Mouse (Mus musculus) midbrain, embryonic 11.5 days (tissue): Measurements from ENCODE around the gene Cd22. TPM values are rescaled to one million over a fixed set of nuclear protein-coding genes. Genes with fewer than 3 reads are reported as not detected.

ENCODE experiments used
- ATAC-seq: fragments of 200-750 bp; cut with Nextera tagmentation; 2 replicates; pipeline ENCODE4 v1.8.0; 2017; ENCODE audit warnings: moderate TSS enrichment, moderate library complexity; ENCODE audit not compliant: low FRiP score
- DNase-seq: peaks from one replicate; pipeline ENCODE4 v3.0.0; 2015; ENCODE audit warnings: low spot score; ENCODE audit errors: missing footprints
- H3K27ac ChIP-seq: fragments of 300-500 bp; sonication (generic); 2 replicates; pipeline ENCODE4 v1.5.1; 2014; ENCODE audit warnings: low read depth, low read length
- H3K27me3 ChIP-seq: fragments of 300-500 bp; sonication (generic); 2 replicates; pipeline ENCODE4 v1.6.1; 2014; ENCODE audit warnings: mild to moderate bottlenecking, low read length, moderate library complexity, mixed read lengths; ENCODE audit not compliant: control insufficient read depth, insufficient read depth
- H3K36me3 ChIP-seq: fragments of 300-500 bp; sonication (generic); 2 replicates; pipeline ENCODE4 v1.6.1; 2014; ENCODE audit warnings: mild to moderate bottlenecking, low read length, moderate library complexity, mixed read lengths; ENCODE audit not compliant: control insufficient read depth, insufficient read depth
- H3K4me1 ChIP-seq: fragments of 300-500 bp; sonication (generic); 2 replicates; pipeline ENCODE4 v1.6.1; 2014; ENCODE audit warnings: low read length; ENCODE audit not compliant: control insufficient read depth, insufficient read depth
- H3K4me2 ChIP-seq: fragments of 300-500 bp; sonication (generic); 2 replicates; pipeline ENCODE4 v1.6.1; 2014; ENCODE audit warnings: mild to moderate bottlenecking, moderate library complexity
- H3K4me3 ChIP-seq: fragments of 300-500 bp; sonication (generic); 2 replicates; pipeline ENCODE4 v1.5.1; 2014; ENCODE audit warnings: low read depth, low read length
- H3K9ac ChIP-seq: fragments of 300-500 bp; sonication (generic); 2 replicates; pipeline ENCODE4 v1.6.1; 2014; ENCODE audit warnings: low read length
- H3K9me3 ChIP-seq: fragments of 300-500 bp; sonication (generic); 2 replicates; pipeline ENCODE4 v1.6.1; 2016; ENCODE audit warnings: low read length; ENCODE audit not compliant: control insufficient read depth
- WGBS: fragments of 180-500 bp; shearing (Covaris S2); extraction: QIAGEN DNeasy Blood & Tissue Kit; methylation state at CpG from one replicate; pipeline ENCODE4 v1.1.7; 2014; 5-methylcytosine and 5-hydroxymethylcytosine counted together
- polyA plus RNA-seq: library from polyadenylated mRNA; unstranded; fragments of >200 nt; fragmentation: Nextera tagmentation; extraction: Ambion mirVana; gene quantifications from 2 replicates; pipeline ENCODE4 v1.2.1, GENCODE M21; 2014

Gene Cd22
- polyA plus RNA-seq, 1 experiment from 2014 or later = not detected

DNA sequence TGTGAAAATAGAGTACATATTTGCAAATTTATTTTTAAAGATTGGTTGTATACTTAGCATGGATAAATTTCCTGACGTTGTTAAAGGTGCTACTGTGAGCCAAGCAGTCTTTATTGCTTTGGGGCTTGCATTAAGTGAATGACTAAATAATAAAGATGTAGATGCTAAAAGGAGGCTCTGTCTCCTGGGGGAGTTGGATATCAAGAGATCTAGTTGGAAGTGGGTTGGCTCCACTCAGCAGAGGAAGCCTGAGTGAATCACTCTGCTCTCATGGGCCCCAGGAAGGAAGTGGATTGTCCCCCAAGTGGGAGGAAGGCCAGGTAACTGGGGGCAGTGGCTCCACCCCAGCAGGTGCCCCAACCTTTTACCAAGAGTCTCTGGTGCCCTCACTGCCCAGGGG lies 22.4 kb downstream of the Cd22 start:
- 93% methylated on average over 1 of the region's 1 CpGs for WGBS
- no peaks in the 10 kb centered on the region for H3K36me3 ChIP-seq
- H3K4me3 ChIP-seq = no peak overlapping the region
- H3K4me1 ChIP-seq = no peaks in the 10 kb centered on the region
- no peak overlapping the region for H3K9ac ChIP-seq
- no peak overlapping the region for H3K4me2 ChIP-seq
- DNase-seq (no peak), ATAC-seq (no peak)
- no peaks in the 10 kb centered on the region for H3K9me3 ChIP-seq
- no peaks in the 10 kb centered on the region for H3K27me3 ChIP-seq
- no peak overlapping the region for H3K27ac ChIP-seq

DNA sequence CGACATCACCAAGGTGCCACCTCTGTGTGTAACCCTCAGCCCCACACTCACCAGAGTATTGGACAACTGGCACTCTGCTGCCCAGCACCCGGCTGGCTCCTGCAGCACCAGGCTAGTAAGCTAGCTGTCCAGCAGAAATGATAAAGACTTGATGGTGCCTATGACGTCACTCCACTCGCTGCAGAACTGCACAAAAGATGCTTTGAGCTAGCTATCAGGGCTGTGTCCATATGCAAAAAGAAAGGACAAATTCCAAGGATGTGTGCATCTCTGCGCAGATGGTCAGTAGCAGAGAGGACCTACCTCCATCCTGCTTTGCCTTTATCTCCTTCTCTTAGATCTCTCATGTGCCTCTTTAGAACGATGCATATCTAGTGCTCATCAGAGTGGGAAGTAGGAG lies 24.1 kb downstream of the Cd22 start, which contains the start of gene Ffar3:
Ffar3 (minus strand) TSS at position 101 of the 400 bp plus-strand sequence.
- no peak for ATAC-seq
- H3K9ac ChIP-seq = no peak within 1 kb of the TSS
- H3K9me3 ChIP-seq = no peaks in the 10 kb centered on the region
- H3K27me3 ChIP-seq = no peaks in the 10 kb centered on the region
- H3K36me3 ChIP-seq = no peaks in the 10 kb centered on the region
- no peak within 1 kb of the TSS for H3K4me2 ChIP-seq
- 86% methylated on average over 6 of the region's 6 CpGs for WGBS
- no peak within 1 kb of the TSS for H3K27ac ChIP-seq
- no peak for DNase-seq
- H3K4me3 ChIP-seq = no peak within 1 kb of the TSS
- H3K4me1 ChIP-seq = no peaks in the 10 kb centered on the region

DNA sequence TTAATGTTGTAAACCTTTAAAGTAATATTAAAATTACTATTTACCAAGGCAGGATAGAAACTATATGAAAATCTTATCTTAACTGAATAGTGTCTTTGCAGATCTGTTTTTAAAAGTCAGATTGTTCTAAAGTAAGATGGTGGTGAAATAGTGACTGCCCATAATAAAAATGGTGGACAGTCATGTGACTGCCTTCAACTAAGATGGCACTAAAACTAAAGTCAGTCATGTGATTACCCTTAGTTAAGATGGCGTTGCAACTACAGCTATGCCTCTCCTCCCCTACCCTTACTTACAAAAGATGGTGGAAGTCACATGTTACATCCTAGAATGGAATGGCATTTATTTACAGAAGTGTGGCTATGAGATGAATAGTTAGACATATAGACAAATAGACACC lies 28.7 kb downstream of the Cd22 start:
- H3K27me3 ChIP-seq = no peaks in the 10 kb centered on the region
- DNase-seq (no peak), ATAC-seq (no peak)
- H3K9ac ChIP-seq = no peak overlapping the region
- no peaks in the 10 kb centered on the region for H3K9me3 ChIP-seq
- WGBS = 80% methylated on average over 1 of the region's 1 CpGs
- no peak overlapping the region for H3K4me2 ChIP-seq
- H3K4me1 ChIP-seq = no peaks in the 10 kb centered on the region
- no peak overlapping the region for H3K4me3 ChIP-seq
- H3K27ac ChIP-seq = no peak overlapping the region
- H3K36me3 ChIP-seq = no peaks in the 10 kb centered on the region

GRCm38 (mm10) chr7:30847934-30848333 lies 32.2 kb downstream of the Cd22 start:
- ATAC-seq (no peak), DNase-seq (no peak)
- Histone ChIP-seq H3K27me3 (no peaks in the 10 kb centered on the region), H3K36me3 (no peaks in the 10 kb centered on the region), H3K9ac (no peak overlapping the region), H3K4me2 (no peak overlapping the region), H3K4me1 (0 out of 2 replicates have a peak, but pooled peaks cover 2% of the 10 kb centered on the region), H3K9me3 (no peaks in the 10 kb centered on the region), H3K27ac (no peak overlapping the region), H3K4me3 (no peak overlapping the region)
- 86% methylated on average over 6 of the region's 6 CpGs for WGBS

GRCm38 (mm10) chr7:30847386-30847785 lies 32.8 kb downstream of the Cd22 start:
- 86% methylated on average over 5 of the region's 5 CpGs for WGBS
- H3K36me3 ChIP-seq = no peaks in the 10 kb centered on the region
- H3K4me2 ChIP-seq = no peak overlapping the region
- H3K27ac ChIP-seq = no peak overlapping the region
- no peak overlapping the region for H3K9ac ChIP-seq
- H3K27me3 ChIP-seq = no peaks in the 10 kb centered on the region
- no peak overlapping the region for H3K4me3 ChIP-seq
- H3K9me3 ChIP-seq = no peaks in the 10 kb centered on the region
- ATAC-seq (no peak), DNase-seq (no peak)
- H3K4me1 ChIP-seq = 0 out of 2 replicates have a peak, but pooled peaks cover 2% of the 10 kb centered on the region

- no peaks in the 10 kb centered on the region for H3K9me3 ChIP-seq
- DNase-seq = no peak
- ATAC-seq = no peak
- H3K9ac ChIP-seq = no peak overlapping the region
- WGBS = 80% methylated on average over 2 of the region's 2 CpGs
- H3K4me1 ChIP-seq = 0 out of 2 replicates have a peak, but pooled peaks cover 2% of the 10 kb centered on the region
- no peaks in the 10 kb centered on the region for H3K27me3 ChIP-seq
- H3K4me2 ChIP-seq = no peak overlapping the region
- no peaks in the 10 kb centered on the region for H3K36me3 ChIP-seq
- no peak overlapping the region for H3K4me3 ChIP-seq
- no peak overlapping the region for H3K27ac ChIP-seq
Measured at GRCm38 (mm10) chr7:30846505-30847053, 33.6 kb downstream of the Cd22 start.

- H3K27me3 ChIP-seq = no peaks in the 10 kb centered on the region
- DNase-seq (no peak), ATAC-seq (no peak)
- H3K9me3 ChIP-seq = no peaks in the 10 kb centered on the region
- 0 out of 2 replicates have a peak, but pooled peaks cover 2% of the 10 kb centered on the region for H3K4me1 ChIP-seq
- no peak overlapping the region for H3K4me2 ChIP-seq
- no peak overlapping the region for H3K9ac ChIP-seq
- H3K27ac ChIP-seq = no peak overlapping the region
- H3K36me3 ChIP-seq = no peaks in the 10 kb centered on the region
- H3K4me3 ChIP-seq = no peak overlapping the region
- WGBS = 47% methylated on average over 7 of the region's 7 CpGs
Measured at GRCm38 (mm10) chr7:30844676-30845297, 35.4 kb downstream of the Cd22 start.

DNA sequence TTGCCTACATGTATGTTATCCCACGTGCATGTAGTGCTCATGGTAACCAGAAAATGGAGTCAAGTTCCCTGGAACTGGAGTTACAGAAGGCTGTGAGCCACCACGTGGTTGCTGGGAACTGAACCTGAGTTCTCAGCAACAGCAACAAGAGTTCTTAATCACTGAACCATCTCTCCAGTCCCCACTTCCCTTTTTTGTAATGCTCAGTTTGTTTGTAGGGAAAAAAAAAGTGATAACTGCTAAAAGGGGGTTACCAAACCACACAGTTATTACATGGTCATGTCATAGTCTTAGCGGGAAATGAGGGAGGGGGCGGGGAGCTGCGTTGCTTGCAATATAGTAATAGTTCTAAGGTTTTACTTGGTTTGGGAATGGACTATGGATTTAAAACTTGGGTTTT lies 38.0 kb downstream of the Cd22 start:
- H3K9me3 ChIP-seq = no peaks in the 10 kb centered on the region
- 0 out of 2 replicates have a peak, but pooled peaks cover 2% of the 10 kb centered on the region for H3K4me1 ChIP-seq
- H3K27me3 ChIP-seq = no peaks in the 10 kb centered on the region
- no peak overlapping the region for H3K9ac ChIP-seq
- 81% methylated on average over 5 of the region's 5 CpGs for WGBS
- no peaks in the 10 kb centered on the region for H3K36me3 ChIP-seq
- no peak overlapping the region for H3K4me2 ChIP-seq
- H3K27ac ChIP-seq = no peak overlapping the region
- ATAC-seq (no peak), DNase-seq (no peak)
- H3K4me3 ChIP-seq = no peak overlapping the region

DNA sequence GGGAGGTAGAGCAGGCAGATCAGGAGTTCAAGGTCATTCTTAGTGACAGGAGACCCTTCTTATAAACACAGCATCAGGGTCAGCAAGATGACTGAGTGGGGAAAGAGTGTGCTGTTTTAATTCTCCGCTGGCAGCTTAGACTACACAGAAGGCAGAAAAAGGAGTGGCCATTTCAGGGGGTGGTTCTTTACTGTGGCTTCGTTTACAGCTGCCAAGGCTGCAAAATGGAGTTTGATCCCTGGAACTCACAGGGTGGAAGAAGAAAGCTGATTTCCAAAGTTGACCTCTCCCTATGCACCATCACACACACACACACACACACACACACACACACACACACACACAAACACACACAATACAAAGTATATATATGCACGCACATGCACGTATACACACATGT lies 38.8 kb downstream of the Cd22 start:
- H3K4me1 ChIP-seq = 0 out of 2 replicates have a peak, but pooled peaks cover 2% of the 10 kb centered on the region
- 83% methylated on average over 4 of the region's 4 CpGs for WGBS
- H3K27me3 ChIP-seq = no peaks in the 10 kb centered on the region
- H3K4me2 ChIP-seq = no peak overlapping the region
- H3K9ac ChIP-seq = no peak overlapping the region
- DNase-seq (no peak), ATAC-seq (no peak)
- no peaks in the 10 kb centered on the region for H3K36me3 ChIP-seq
- no peak overlapping the region for H3K4me3 ChIP-seq
- no peak overlapping the region for H3K27ac ChIP-seq
- H3K9me3 ChIP-seq = no peaks in the 10 kb centered on the region
